Mouse (Mus musculus): ENCODE measurements at regions not wholly inside any gene's neighbourhood (a gene's known extent, or its start where the extent isn't known, plus 50 kb on each side); places are given as distances from the start of the nearest gene placed in this dataset.

DNA sequence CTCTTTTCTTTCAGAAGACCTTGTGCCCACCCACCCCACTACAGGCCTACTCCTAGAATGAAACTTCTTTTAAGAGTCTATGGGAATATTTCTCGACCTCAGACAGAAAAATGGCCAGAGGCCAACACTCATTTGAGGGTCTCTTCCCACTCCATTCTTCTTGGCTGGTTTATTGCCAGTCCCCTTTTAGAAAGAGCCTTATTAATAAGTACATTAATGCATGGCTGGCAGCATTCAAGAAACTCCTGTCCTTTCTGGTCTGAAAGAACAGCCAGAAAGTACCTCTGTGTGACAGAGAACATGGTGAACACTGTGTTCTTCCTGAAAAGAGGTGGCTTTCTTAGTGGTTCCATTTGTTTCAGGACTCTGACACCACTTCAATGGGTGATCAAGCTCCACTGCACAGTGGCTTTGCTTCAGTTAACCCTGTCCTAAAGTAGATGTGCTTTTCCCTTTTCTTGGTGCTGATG is 384.1 kb upstream of the Clnk start:
- Histone ChIP-seq H3K4me1 (ENCODE audit: control insufficient read depth in 1 of 2, insufficient read depth in 2 of 2) (peaks cover 0 to 6% of the 10 kb centered on the region in 2 experiments; a peak in 1 of 4 replicates), H3K36me3 (replicated peaks in 1 of 2; ENCODE audit: control insufficient read depth in 1 of 2, insufficient read depth in 1 of 2, low read length in 1 of 2) (no peaks in the 10 kb centered on the region), H3K79me2 (replicated peaks; ENCODE audit: control insufficient read depth, extremely low read depth, insufficient read depth, poor library complexity, severe bottlenecking) (no peaks in the 10 kb centered on the region), H3K9ac (ENCODE audit: insufficient read depth, low read depth) (no peak overlapping the region), H3K4me3 (replicated peaks in 1 of 3; ENCODE audit: low read depth in 2 of 3, low read length in 2 of 3, poor library complexity in 1 of 3) (no peak overlapping the region), H3K27ac (ENCODE audit: insufficient read depth, low read depth) (no peak overlapping the region), H3K27me3 (replicated peaks) (no peaks in the 10 kb centered on the region), H3K4me2 (ENCODE audit: insufficient read depth, low read depth, poor library complexity, severe bottlenecking) (no peak overlapping the region), H3K9me3 (replicated peaks; ENCODE audit: low read length) (no peaks in the 10 kb centered on the region)
- dilution Hi-C loops (cut with MboI; ENCODE audit: extremely low pct_ligation_motif_present, extremely low pct_unique_long_range_greater_than_20kb, low sequenced_read_pairs) (no loop called here), in situ Hi-C loops (cut with MboI; ENCODE audit: low pct_ligation_motif_present, low pct_unique_long_range_greater_than_20kb, low sequenced_read_pairs) (no loop called here)
- no peak for TF ChIP-seq PAX5 (IDR thresholded peaks at IDR 0.05; ENCODE audit: low read length)
- TF ChIP-seq E2F4 (IDR thresholded peaks at IDR 0.05; ENCODE audit: insufficient replicate concordance, low read depth, low read length) = no peak
- TF ChIP-seq SIN3A (IDR thresholded peaks at IDR 0.05; ENCODE audit: low read length) = no peak
- no peak for TF ChIP-seq TBP (conservative IDR thresholded peaks at IDR 0.05; ENCODE audit: low read depth, low read length)
- TF ChIP-seq EP300 (IDR thresholded peaks at IDR 0.05; ENCODE audit: low read length) = no peak
- TF ChIP-seq CHD2 (IDR thresholded peaks at IDR 0.05; ENCODE audit: low read length) = no peak
- TF ChIP-seq IRF4 (IDR thresholded peaks at IDR 0.05; ENCODE audit: low read depth, low read length) = no peak
- no peak for TF ChIP-seq ZNF384 (IDR thresholded peaks at IDR 0.05; ENCODE audit: low read depth, low read length)
- no peak for TF ChIP-seq NRF1 (IDR thresholded peaks at IDR 0.05; ENCODE audit: low read depth, low read length)
- no peak for TF ChIP-seq ZKSCAN1 (IDR thresholded peaks at IDR 0.05; ENCODE audit: borderline replicate concordance, low read depth, low read length)
- TF ChIP-seq POLR2AphosphoS2 (IDR thresholded peaks at IDR 0.05; ENCODE audit: low read depth, low read length) = no peak
- TF ChIP-seq JUN (IDR thresholded peaks at IDR 0.05; ENCODE audit: insufficient read depth, low read depth, low read length) = no peak
- TF ChIP-seq MAZ (IDR thresholded peaks at IDR 0.05; ENCODE audit: low read depth, low read length) = no peak
- TF ChIP-seq MAX (IDR thresholded peaks at IDR 0.05; ENCODE audit: low read length) = no peak
- no peak for TF ChIP-seq RCOR1 (conservative IDR thresholded peaks at IDR 0.05; ENCODE audit: low read depth, low read length)
- TF ChIP-seq KAT2A (IDR thresholded peaks at IDR 0.05; ENCODE audit: insufficient replicate concordance, low read length) = no peak
- TF ChIP-seq POLR2A (IDR thresholded peaks at IDR 0.05; ENCODE audit: low read depth, low read length) = no peak
- TF ChIP-seq SMC3 (IDR thresholded peaks at IDR 0.05; ENCODE audit: low read depth, low read length) = no peak
- TF ChIP-seq TCF12 (IDR thresholded peaks at IDR 0.05; ENCODE audit: low read depth, low read length) = no peak
- no peak for DNase-seq (ENCODE audit: extremely low read depth)

DNA sequence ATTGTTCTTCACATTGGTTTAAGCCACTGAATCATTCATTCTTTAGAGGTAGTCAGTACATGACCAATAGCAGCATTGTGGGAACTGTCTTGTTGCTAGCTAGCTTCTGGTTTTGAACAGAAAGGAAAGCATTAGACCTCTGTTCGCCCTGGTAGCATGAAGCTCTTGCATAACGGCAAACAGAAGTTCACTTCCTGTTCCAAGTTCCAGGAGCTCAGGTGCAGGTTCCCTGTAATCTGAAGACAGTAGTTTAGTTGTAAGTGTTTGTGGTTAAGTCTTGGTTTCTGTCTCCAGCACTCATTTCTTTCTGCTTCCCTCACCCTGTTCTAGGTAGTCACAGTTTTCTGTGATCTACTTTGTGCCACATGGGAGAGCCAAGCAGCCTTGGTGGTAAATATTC is 381.1 kb upstream of the Clnk start:
- TF ChIP-seq IRF4 (IDR thresholded peaks at IDR 0.05; ENCODE audit: low read depth, low read length) (no peak), NELFE (IDR thresholded peaks at IDR 0.05; ENCODE audit: low read depth, low read length) (no peak), MAFK (IDR thresholded peaks at IDR 0.05; ENCODE audit: insufficient replicate concordance, low read length) (no peak), JUN (IDR thresholded peaks at IDR 0.05; ENCODE audit: insufficient read depth, low read depth, low read length) (no peak), HCFC1 (IDR thresholded peaks at IDR 0.05; ENCODE audit: low read depth, low read length) (no peak), RAD21 (IDR thresholded peaks at IDR 0.05; ENCODE audit: low read depth, low read length) (no peak), MAX (IDR thresholded peaks at IDR 0.05; ENCODE audit: low read length) (no peak), USF1 (IDR thresholded peaks at IDR 0.05; ENCODE audit: low read depth, low read length) (no peak), SIN3A (IDR thresholded peaks at IDR 0.05; ENCODE audit: low read length) (no peak), TBP (conservative IDR thresholded peaks at IDR 0.05; ENCODE audit: low read depth, low read length) (no peak), NRF1 (IDR thresholded peaks at IDR 0.05; ENCODE audit: low read depth, low read length) (no peak), PAX5 (IDR thresholded peaks at IDR 0.05; ENCODE audit: low read length) (no peak), POLR2AphosphoS2 (IDR thresholded peaks at IDR 0.05; ENCODE audit: low read depth, low read length) (no peak), GABPA (IDR thresholded peaks at IDR 0.05; ENCODE audit: insufficient replicate concordance, low read depth, low read length) (no peak)
- dilution Hi-C loops (cut with MboI; ENCODE audit: extremely low pct_ligation_motif_present, extremely low pct_unique_long_range_greater_than_20kb, low sequenced_read_pairs) = no loop called here
- no peak overlapping the region for H3K4me2 ChIP-seq (ENCODE audit: insufficient read depth, low read depth, poor library complexity, severe bottlenecking)
- DNase-seq (ENCODE audit: extremely low read depth) = peak; percentile 6
- H3K9me3 ChIP-seq (replicated peaks; ENCODE audit: low read length) = no peaks in the 10 kb centered on the region
- in situ Hi-C loops (cut with MboI; ENCODE audit: low pct_ligation_motif_present, low pct_unique_long_range_greater_than_20kb, low sequenced_read_pairs) = no loop called here
- no peak overlapping the region for H3K4me3 ChIP-seq (replicated peaks in 1 of 3; ENCODE audit: low read depth in 2 of 3, low read length in 2 of 3, poor library complexity in 1 of 3)
- H3K36me3 ChIP-seq (replicated peaks in 1 of 2; ENCODE audit: control insufficient read depth in 1 of 2, insufficient read depth in 1 of 2, low read length in 1 of 2) = no peaks in the 10 kb centered on the region
- H3K4me1 ChIP-seq (ENCODE audit: control insufficient read depth in 1 of 2, insufficient read depth in 2 of 2) = peaks cover 0 to 6% of the 10 kb centered on the region in 2 experiments; a peak in 1 of 4 replicates
- H3K9ac ChIP-seq (ENCODE audit: insufficient read depth, low read depth) = no peak overlapping the region
- no peak overlapping the region for H3K27ac ChIP-seq (ENCODE audit: insufficient read depth, low read depth)
- no peaks in the 10 kb centered on the region for H3K27me3 ChIP-seq (replicated peaks)
- no peaks in the 10 kb centered on the region for H3K79me2 ChIP-seq (replicated peaks; ENCODE audit: control insufficient read depth, extremely low read depth, insufficient read depth, poor library complexity, severe bottlenecking)
